Mouse (Mus musculus) lung, embryonic 14.5 days (tissue): ENCODE measurements around the gene Errfi1. TPM values are rescaled to one million over a fixed set of nuclear protein-coding genes. Genes with fewer than 3 reads are reported as not detected.

ENCODE experiments used
- ATAC-seq: fragments of 200-750 bp; cut with Nextera tagmentation; 2 replicates; pipeline ENCODE4 v1.8.0; 2017; ENCODE audit warnings: mild to moderate bottlenecking, moderate TSS enrichment, moderate library complexity; ENCODE audit not compliant: insufficient read depth
- DNase-seq: peaks from one replicate; pipeline ENCODE4 v3.0.0-alpha.2; 2015
- H3K27ac ChIP-seq: fragments of 300-500 bp; sonication (generic); 2 replicates; pipeline ENCODE4 v1.5.1; 2014; ENCODE audit warnings: low read depth, mild to moderate bottlenecking, moderate library complexity
- H3K27me3 ChIP-seq: fragments of 300-500 bp; sonication (generic); 2 replicates; pipeline ENCODE4 v1.6.1; 2014; ENCODE audit warnings: low read length, control low read depth; ENCODE audit not compliant: insufficient read depth
- H3K36me3 ChIP-seq: fragments of 300-500 bp; sonication (generic); 2 replicates; pipeline ENCODE4 v1.6.1; 2014; ENCODE audit warnings: control low read depth; ENCODE audit not compliant: insufficient read depth
- H3K4me1 ChIP-seq: fragments of 300-500 bp; sonication (generic); 2 replicates; pipeline ENCODE4 v1.6.1; 2014; ENCODE audit warnings: antibody characterized with exemption, control low read depth; ENCODE audit not compliant: insufficient read depth
- H3K4me2 ChIP-seq: fragments of 300-500 bp; sonication (generic); 2 replicates; pipeline ENCODE4 v1.6.1; 2014; ENCODE audit warnings: mild to moderate bottlenecking
- H3K4me3 ChIP-seq: fragments of 300-500 bp; sonication (generic); 2 replicates; pipeline ENCODE4 v1.5.1; 2014; ENCODE audit warnings: low read depth, low read length
- H3K9ac ChIP-seq: fragments of 300-500 bp; sonication (generic); 2 replicates; pipeline ENCODE4 v1.6.1; 2014
- H3K9me3 ChIP-seq: fragments of 300-500 bp; sonication (generic); 2 replicates; pipeline ENCODE4 v1.6.1; 2016; ENCODE audit warnings: low read depth, low read length, control low read depth
- CTCF ChIP-seq: IDR thresholded peaks from 2 replicates; pipeline ENCODE4 v1.5.1; 2016; ENCODE audit warnings: antibody characterized with exemption, low read depth
- WGBS: fragments of 180-500 bp; shearing (Covaris S2); extraction: QIAGEN DNeasy Blood & Tissue Kit; methylation state at CpG from one replicate; pipeline ENCODE4 v1.1.7; 2014; 5-methylcytosine and 5-hydroxymethylcytosine counted together
- polyA plus RNA-seq: library from polyadenylated mRNA; unstranded; fragments of >200 nt; fragmentation: Nextera tagmentation; extraction: Ambion mirVana; gene quantifications from 2 replicates; pipeline ENCODE4 v1.2.1, GENCODE M21; 2014

The Errfi1 gene
- polyA plus RNA-seq, 1 experiment from 2014 or later, result 41.5 TPM

GRCm38 (mm10) chr4:150913743-150914142, 60.0 kb downstream of the Errfi1 start:
- DNase-seq (peak; percentile 58), ATAC-seq (no peak)
- peak overlapping the region; percentile 84 for H3K9ac ChIP-seq
- peak overlapping the region; percentile 68 for H3K4me3 ChIP-seq
- 0 out of 2 replicates have a peak, but pooled peaks cover 6% of the 10 kb centered on the region for H3K4me1 ChIP-seq
- H3K27me3 ChIP-seq, result no peaks in the 10 kb centered on the region
- no peaks in the 10 kb centered on the region for H3K36me3 ChIP-seq
- TF ChIP-seq CTCF, result no peak
- no peaks in the 10 kb centered on the region for H3K9me3 ChIP-seq
- peak overlapping the region; percentile 86 for H3K27ac ChIP-seq
- peak overlapping the region; percentile 64 for H3K4me2 ChIP-seq
- 13% methylated on average over 12 of the region's 12 CpGs for WGBS

GRCm38 (mm10) chr4:150914290-150914733, 60.6 kb downstream of the Errfi1 start, which contains the start of the genes Park7 and Tnfrsf9:
Park7 (minus strand) TSS chr4:150914437.
Tnfrsf9 (plus strand) TSS chr4:150914562.
- Histone ChIP-seq H3K9me3 (no peaks in the 10 kb centered on the region), H3K4me3 (peak within 1 kb of the TSS; percentile 68), H3K9ac (peak within 1 kb of the TSS; percentile 84), H3K27ac (peak within 1 kb of the TSS; percentile 86), H3K36me3 (no peaks in the 10 kb centered on the region), H3K4me1 (0 out of 2 replicates have a peak, but pooled peaks cover 6% of the 10 kb centered on the region), H3K27me3 (no peaks in the 10 kb centered on the region), H3K4me2 (peak within 1 kb of the TSS; percentile 64)
- peak; percentile 100 for DNase-seq
- WGBS, result under 1% methylated on average over 48 of the region's 48 CpGs
- peak; percentile 85 for TF ChIP-seq CTCF
- peak; percentile 86 for ATAC-seq

GRCm38 (mm10) chr4:150915181-150915906, 61.6 kb downstream of the Errfi1 start:
- Histone ChIP-seq H3K27me3 (no peaks in the 10 kb centered on the region), H3K27ac (peak overlapping the region; percentile 86; the same call in 1 of the 2 replicates), H3K9ac (peak overlapping the region; percentile 84), H3K4me2 (peak overlapping the region; percentile 64), H3K4me3 (peak overlapping the region; percentile 68), H3K9me3 (no peaks in the 10 kb centered on the region), H3K4me1 (0 out of 2 replicates have a peak, but pooled peaks cover 6% of the 10 kb centered on the region), H3K36me3 (no peaks in the 10 kb centered on the region)
- 45% methylated on average over 10 of the region's 10 CpGs for WGBS
- TF ChIP-seq CTCF, result no peak
- DNase-seq (no peak), ATAC-seq (no peak)

GRCm38 (mm10) chr4:150917336-150918027, 63.8 kb downstream of the Errfi1 start:
- no peak for DNase-seq

More at GRCm38 (mm10) chr4:150917336-150918027, 63.8 kb downstream of the Errfi1 start:
- Histone ChIP-seq H3K4me2 (no peak overlapping the region), H3K9me3 (no peaks in the 10 kb centered on the region), H3K36me3 (no peaks in the 10 kb centered on the region), H3K4me1 (0 out of 2 replicates have a peak, but pooled peaks cover 6% of the 10 kb centered on the region), H3K27me3 (no peaks in the 10 kb centered on the region), H3K4me3 (no peak overlapping the region), H3K9ac (no peak overlapping the region), H3K27ac (no peak overlapping the region)
- 67% methylated on average over 8 of the region's 8 CpGs for WGBS
- ATAC-seq, result no peak
- TF ChIP-seq CTCF, result no peak

Other genes starting within 250 kb of the Errfi1 start
- not detected in 2 replicates for gene Slc45a1, start 201.7 kb upstream of the Errfi1 start, polyA plus RNA-seq
- 477 and 500 TPM in 2 replicates for gene Park7, start 60.5 kb downstream of the Errfi1 start, polyA plus RNA-seq
- 0.12 TPM in 1 of 2 replicates, not detected in the other for gene Tnfrsf9, start 60.6 kb downstream of the Errfi1 start, polyA plus RNA-seq
- not detected in 2 replicates for gene Uts2, start 143.2 kb downstream of the Errfi1 start, polyA plus RNA-seq
- gene Per3, start 190.7 kb downstream of the Errfi1 start, polyA plus RNA-seq, result 8.0 and 8.9 TPM in 2 replicates
- gene Vamp3, start 204.0 kb downstream of the Errfi1 start, polyA plus RNA-seq, result 93.4 and 98.6 TPM in 2 replicates
- gene Gm13090, start 235.7 kb downstream of the Errfi1 start, polyA plus RNA-seq, result not detected in 2 replicates